Mouse (Mus musculus): ENCODE data around the gene Il17d.

Il17d gene

DNA sequence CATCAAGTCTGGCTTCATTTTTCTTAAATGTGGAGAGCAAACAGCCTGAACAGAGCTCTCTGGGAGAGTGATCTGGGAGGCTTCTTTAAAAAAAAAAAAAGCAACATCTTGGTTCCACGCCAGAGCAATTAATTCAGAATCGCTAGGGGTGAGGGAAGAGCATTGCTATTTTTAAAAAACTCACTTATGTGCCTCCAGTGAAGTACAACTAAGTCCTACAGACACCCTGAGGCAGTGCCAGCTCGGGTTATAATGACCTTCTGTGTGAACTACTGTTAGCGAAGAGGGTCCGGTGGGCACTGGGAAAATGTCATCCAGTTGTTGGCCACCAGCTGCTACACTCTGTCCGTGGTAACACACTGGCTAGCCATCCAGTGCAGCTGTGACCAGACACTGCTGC, 11.1 kb downstream of the Il17d start:
- no peak for DNase-seq (ENCODE audit: low spot score)

GRCm38 (mm10) chr14:57536820-57537219, 12.2 kb downstream of the Il17d start:
- peak; percentile 16 for DNase-seq (ENCODE audit: low spot score)

GRCm38 (mm10) chr14:57537261-57538015, 12.9 kb downstream of the Il17d start:
- DNase-seq (ENCODE audit: low spot score) = peak; percentile 59

DNA sequence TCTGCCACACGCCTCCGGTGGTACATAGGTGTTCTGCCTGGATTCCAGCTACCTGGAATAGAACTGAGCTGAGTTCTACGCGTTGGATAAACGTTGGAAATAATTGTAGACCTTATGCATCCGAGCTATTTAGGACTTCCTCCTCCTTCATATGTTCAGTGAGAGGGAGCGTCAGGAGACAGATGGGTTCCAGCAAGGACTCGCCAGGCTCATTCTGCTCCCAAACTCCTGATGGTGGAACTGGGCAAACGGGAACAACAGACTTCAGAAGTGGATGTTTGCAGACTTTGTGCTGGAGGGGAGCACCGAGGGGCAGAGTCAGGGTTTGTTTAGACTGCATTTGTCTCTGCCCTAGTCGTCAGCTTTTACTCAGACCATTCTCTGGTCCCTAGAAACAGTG, 16.1 kb downstream of the Il17d start:
- no peak for DNase-seq (ENCODE audit: low spot score)

DNA sequence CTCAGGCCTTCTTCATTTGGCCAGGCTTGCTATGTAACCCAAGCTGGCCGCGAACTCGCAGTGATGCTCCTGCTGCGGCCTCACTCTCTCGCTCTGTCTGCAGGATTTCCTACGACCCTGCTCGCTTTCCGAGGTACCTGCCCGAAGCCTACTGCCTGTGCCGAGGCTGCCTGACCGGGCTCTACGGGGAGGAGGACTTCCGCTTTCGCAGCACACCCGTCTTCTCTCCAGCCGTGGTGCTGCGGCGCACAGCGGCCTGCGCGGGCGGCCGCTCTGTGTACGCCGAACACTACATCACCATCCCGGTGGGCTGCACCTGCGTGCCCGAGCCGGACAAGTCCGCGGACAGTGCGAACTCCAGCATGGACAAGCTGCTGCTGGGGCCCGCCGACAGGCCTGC, 17.7 kb downstream of the Il17d start:
- DNase-seq (ENCODE audit: low spot score) = no peak

- DNase-seq (ENCODE audit: low spot score) = no peak
Observed at GRCm38 (mm10) chr14:57543420-57544039, 19.0 kb downstream of the Il17d start.

- no peak for DNase-seq (ENCODE audit: low spot score)
Observed at GRCm38 (mm10) chr14:57545526-57545925, 20.9 kb downstream of the Il17d start.

- no peak for DNase-seq (ENCODE audit: low spot score)
Observed at GRCm38 (mm10) chr14:57546131-57546530, 21.6 kb downstream of the Il17d start.

GRCm38 (mm10) chr14:57546557-57547021, 22.0 kb downstream of the Il17d start:
- DNase-seq (ENCODE audit: low spot score) = peak; percentile 48

GRCm38 (mm10) chr14:57547062-57547461, 22.5 kb downstream of the Il17d start:
- no peak for DNase-seq (ENCODE audit: low spot score)

DNA sequence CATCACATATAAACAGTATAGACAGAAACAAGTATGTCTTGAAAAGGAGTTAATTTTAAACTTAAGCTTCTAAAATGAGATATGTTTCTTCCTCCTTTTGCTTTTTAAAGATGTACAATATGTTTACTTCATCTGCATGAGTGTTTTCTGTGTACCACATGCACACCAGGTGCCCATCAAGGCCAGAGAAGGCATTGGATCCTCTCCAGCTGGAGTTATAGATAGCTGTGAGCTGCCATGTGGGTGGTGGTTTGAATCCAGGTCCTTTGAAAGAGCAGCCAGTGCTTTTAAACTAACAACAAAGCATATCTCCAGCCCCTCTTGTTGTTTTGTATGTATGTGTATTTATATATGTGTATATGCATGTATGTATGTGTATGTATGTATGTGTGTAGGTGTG, 28.4 kb downstream of the Il17d start:
- no peak for DNase-seq (ENCODE audit: low spot score)

- no peak for DNase-seq (ENCODE audit: low spot score)
Observed at GRCm38 (mm10) chr14:57554434-57554833, 29.9 kb downstream of the Il17d start.

DNA sequence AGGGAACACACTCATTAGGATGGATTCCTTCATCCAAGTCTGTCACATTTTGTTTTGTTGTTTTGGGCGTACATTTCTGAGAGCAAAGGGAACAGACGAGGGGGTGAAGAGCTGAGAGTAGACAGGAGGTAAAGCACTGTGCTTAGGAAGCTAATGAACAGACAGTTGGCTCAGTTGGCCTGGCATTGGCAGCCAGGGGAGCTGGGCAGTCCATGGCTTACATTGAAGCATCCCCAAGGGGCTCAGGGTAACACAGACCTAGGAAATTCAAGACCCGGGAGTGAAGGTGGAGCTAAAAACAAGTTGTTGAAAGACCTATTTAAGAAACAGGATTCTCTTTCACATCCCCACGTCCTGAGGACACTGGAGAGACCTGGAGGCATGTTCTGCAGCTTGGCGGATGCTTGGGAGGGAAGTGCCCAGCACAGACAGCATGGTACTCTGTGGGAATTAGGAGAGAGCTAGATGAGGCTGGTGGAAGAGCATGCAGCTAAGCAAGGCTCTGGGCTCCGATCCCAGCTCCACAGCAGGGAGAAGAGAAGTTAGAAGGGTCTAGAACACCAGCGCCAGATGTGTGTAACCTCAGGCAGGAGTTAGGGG, 31.0 kb downstream of the Il17d start:
- DNase-seq (ENCODE audit: low spot score) = no peak

DNA sequence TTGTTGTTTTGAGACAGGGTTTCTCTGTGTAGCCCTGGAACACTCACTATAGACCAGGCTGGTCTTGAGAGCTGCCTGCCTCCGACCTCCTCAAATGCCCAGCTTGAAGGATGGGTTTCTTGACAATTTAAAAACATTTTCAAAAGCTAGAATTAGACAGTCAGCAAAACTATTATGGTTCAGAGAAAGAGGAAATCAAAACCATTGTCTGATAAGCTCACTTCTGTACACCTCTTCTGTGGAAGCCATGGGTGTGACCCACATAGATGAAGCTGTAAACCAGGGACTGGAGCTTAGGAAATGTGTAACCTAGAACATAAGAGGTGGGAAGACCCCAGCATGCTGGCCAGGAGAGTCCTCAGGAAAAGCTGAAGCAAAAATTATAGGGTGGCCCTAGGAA, 32.3 kb downstream of the Il17d start:
- DNase-seq (ENCODE audit: low spot score) = no peak

GRCm38 (mm10) chr14:57565626-57566025, 41.0 kb downstream of the Il17d start:
- DNase-seq (ENCODE audit: low spot score) = no peak

GRCm38 (mm10) chr14:57571155-57572133, 46.9 kb downstream of the Il17d start, which contains the start of gene Eef1akmt1:
Gene Eef1akmt1 (minus strand): TSS chr14:57571612.
- DNase-seq (ENCODE audit: low spot score) = peak; percentile 97

- no peak for DNase-seq (ENCODE audit: low spot score)
Observed at GRCm38 (mm10) chr14:57574792-57575587, 50.4 kb downstream of the Il17d start.

GRCm38 (mm10) chr14:57576364-57577060, 51.9 kb downstream of the Il17d start:
- no peak for DNase-seq (ENCODE audit: low spot score)

- no peak for DNase-seq (ENCODE audit: low spot score)
Observed at GRCm38 (mm10) chr14:57591830-57592229, 67.3 kb downstream of the Il17d start.

Measured in embryo, embryonic 10 days (tissue).